Mouse (Mus musculus): ENCODE measurements around the gene Rad51b. TPM values are rescaled to one million over a fixed set of nuclear protein-coding genes. Genes with fewer than 3 reads are reported as not detected.
A peak's percentile ranks its signal among the peaks of the same experiment; 100 is the strongest.

The Rad51b gene
- polyA plus RNA-seq, 1 experiment from 2014 or later: 7.8 TPM

DNA sequence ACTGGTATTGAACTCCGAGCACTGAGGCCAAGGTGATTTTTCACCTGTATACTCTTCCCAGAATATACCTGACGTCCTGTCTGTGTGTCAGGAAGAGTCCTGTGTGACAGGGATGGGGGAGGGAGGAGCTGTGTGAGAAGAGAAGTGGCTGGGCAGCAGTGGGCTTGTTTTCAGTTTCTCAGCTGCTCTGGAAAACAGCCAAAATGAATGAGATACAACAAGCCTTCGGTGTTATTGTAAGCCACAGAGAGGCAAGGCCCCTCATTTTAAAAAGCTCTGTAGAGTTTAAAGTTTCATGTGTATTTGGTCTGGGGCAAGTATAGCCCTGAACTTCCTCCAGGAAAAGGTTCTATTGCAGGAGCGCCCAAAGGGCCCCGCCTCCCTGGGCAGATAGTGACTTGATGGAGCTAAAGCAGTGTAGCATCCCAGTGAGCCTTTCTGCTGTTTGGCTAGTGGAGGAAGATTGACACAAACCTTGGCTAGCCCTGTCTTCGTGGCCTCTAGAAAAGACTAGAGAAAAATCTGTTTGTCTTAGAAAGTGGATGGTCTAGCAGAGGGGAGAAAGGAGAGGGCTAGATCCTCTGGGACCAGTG lies 313.5 kb downstream of the Rad51b start:
- Histone ChIP-seq H3K27me3 (replicated peaks) (no peaks in the 10 kb centered on the region), H3K4me2 (replicated peaks) (no peak overlapping the region), H3K27ac (peak overlapping the region; percentile 54), H3K4me3 (replicated peaks) (no peak overlapping the region), H3K9ac (no peak overlapping the region), H3K9me3 (no peaks in the 10 kb centered on the region), H3K4me1 (replicated peaks) (peaks cover 19% of the 10 kb centered on the region), H3K36me3 (no peaks in the 10 kb centered on the region)
- 51% methylated on average over 6 of the region's 6 CpGs for WGBS
- ATAC-seq: no peak

- 85% methylated on average over 2 of the region's 2 CpGs for WGBS
- Histone ChIP-seq H3K4me1 (replicated peaks) (peaks cover 19% of the 10 kb centered on the region), H3K4me2 (replicated peaks) (no peak overlapping the region), H3K36me3 (no peaks in the 10 kb centered on the region), H3K27ac (no peak overlapping the region), H3K9me3 (no peaks in the 10 kb centered on the region), H3K27me3 (replicated peaks) (no peaks in the 10 kb centered on the region), H3K9ac (no peak overlapping the region), H3K4me3 (replicated peaks) (no peak overlapping the region)
- ATAC-seq: no peak
Measured at GRCm38 (mm10) chr12:79611665-79612064, 314.6 kb downstream of the Rad51b start.

DNA sequence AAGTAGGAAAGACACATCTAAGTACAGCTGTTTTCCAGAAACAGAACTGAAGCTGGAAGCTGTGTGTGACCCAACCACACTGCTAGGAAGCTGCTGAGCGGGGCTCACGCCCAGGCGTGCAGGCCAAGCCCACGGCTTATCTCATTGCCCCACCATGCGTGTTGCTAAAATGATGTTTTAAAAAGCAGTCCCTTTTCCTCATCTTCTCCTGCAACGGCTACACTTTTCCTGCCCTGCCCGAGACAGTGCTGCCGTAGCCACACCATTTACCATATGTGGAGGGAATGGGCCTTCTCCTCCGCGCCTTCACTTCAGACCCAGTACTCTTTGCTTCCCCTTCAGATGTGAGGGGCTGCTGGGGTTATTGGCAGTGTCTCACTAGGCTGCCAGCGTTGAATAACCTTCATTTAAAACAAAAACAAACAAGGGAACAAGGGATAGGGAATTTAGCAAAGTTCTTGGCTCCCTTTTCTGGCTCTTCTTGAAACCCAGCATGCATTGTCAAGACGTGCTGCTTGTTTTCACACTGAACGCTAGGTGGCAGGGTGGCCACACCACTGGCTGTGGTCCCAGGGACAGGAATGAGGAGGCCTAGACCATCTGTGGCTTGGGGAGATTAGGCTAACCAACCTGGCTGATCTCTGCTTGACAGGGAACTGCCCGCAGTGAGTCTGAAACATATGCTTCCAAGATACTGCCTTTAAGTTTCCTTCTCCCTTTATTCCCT lies 315.4 kb downstream of the Rad51b start:
- Histone ChIP-seq H3K36me3 (no peaks in the 10 kb centered on the region), H3K27me3 (replicated peaks) (no peaks in the 10 kb centered on the region), H3K27ac (peak overlapping the region; percentile 68), H3K9ac (no peak overlapping the region), H3K9me3 (no peaks in the 10 kb centered on the region), H3K4me1 (replicated peaks) (peaks cover 19% of the 10 kb centered on the region), H3K4me2 (replicated peaks) (no peak overlapping the region), H3K4me3 (replicated peaks) (no peak overlapping the region)
- peak; percentile 94 for ATAC-seq
- whole genome bisulfite sequencing: 47% methylated on average over 14 of the region's 14 CpGs

DNA sequence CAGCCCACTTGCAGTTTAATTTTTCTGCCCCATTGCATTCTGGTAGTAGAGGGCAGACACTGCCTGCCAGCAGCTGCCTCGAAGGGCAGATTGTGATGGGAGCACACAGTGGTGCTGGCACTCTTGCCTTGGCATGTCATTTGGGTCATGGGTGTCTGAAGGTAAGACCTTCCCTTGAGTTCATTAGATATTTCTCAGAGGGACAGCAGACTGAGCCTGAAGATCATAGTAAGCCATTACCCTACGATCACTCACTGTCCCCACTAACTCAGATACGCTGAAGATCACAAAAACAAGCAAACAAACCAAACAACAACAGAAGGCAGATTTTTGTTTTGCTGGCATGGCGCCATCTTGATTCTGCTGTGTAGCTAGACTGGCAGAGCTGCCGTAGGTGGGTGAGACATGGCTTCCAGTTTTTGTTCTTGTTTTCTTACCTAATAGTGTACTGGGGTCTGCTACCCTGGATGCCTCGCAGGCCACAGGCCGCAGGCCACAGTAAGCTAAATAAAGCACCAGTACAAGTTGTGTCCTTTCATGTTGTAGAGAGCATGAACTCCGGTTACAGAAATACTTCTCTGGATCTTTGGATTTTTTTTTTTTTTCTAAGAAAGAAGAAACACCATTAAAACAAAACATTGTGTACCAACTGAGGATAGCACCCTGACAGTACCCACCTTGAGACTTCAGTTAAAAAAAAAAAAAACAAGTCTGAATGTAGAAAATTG lies 316.1 kb downstream of the Rad51b start:
- Histone ChIP-seq H3K4me2 (replicated peaks) (no peak overlapping the region), H3K4me3 (replicated peaks) (no peak overlapping the region), H3K27me3 (replicated peaks) (no peaks in the 10 kb centered on the region), H3K9ac (no peak overlapping the region), H3K4me1 (replicated peaks) (peaks cover 19% of the 10 kb centered on the region), H3K27ac (peak overlapping the region; percentile 57), H3K9me3 (no peaks in the 10 kb centered on the region), H3K36me3 (no peaks in the 10 kb centered on the region)
- ATAC-seq: peak; percentile 39; the same call in 1 of the 2 replicates
- whole genome bisulfite sequencing: 88% methylated on average over 8 of the region's 8 CpGs

DNA sequence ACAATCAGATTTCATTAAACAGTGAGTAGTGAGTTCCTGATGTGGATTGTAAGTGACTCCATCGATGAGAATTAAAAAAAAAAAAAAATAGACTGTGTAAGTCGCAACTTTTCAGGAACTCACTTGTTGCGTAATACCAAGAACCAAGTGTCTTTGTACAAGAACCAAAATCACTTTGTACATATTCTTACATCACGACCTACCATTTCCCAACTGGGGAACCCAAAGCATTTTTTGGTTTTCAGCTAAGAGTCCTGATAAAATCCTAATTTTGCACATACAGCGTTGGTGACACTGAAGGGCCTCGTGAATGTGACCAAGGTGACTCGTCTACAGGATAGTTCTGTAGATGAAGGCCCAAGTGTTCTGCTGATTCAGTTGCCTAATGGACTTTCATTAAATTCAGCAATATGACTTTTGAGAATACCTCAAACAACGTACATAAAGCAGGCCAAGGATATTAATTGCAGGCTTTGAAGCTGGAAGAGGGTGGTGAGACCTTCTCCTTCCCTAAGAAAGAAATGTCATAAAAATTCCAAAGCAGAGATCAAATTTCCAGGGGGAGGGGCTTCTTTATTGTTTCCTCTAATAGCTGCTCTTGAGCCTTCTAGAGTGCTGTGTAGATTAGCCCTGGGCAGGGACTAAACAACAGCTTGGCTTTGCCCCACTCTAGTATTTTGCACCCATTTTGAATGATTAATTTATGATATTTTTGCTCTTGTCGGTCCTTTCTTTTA lies 316.9 kb downstream of the Rad51b start:
- no peak overlapping the region for H3K4me3 ChIP-seq (replicated peaks)
- H3K4me2 ChIP-seq (replicated peaks): no peak overlapping the region
- no peak overlapping the region for H3K9ac ChIP-seq
- no peaks in the 10 kb centered on the region for H3K27me3 ChIP-seq (replicated peaks)
- peak; percentile 29; the same call in 1 of the 2 replicates for ATAC-seq
- H3K9me3 ChIP-seq: no peaks in the 10 kb centered on the region
- 69% methylated on average over 9 of the region's 9 CpGs for WGBS
- H3K4me1 ChIP-seq (replicated peaks): peaks cover 19% of the 10 kb centered on the region
- no peaks in the 10 kb centered on the region for H3K36me3 ChIP-seq
- H3K27ac ChIP-seq: no peak overlapping the region

- Histone ChIP-seq H3K27me3 (replicated peaks) (no peaks in the 10 kb centered on the region), H3K9ac (no peak overlapping the region), H3K36me3 (no peaks in the 10 kb centered on the region), H3K4me1 (replicated peaks) (peaks cover 16% of the 10 kb centered on the region), H3K27ac (0 out of 2 replicates have a peak overlapping the region, but pooled peaks have one; percentile 2), H3K9me3 (no peaks in the 10 kb centered on the region), H3K4me3 (replicated peaks) (no peak overlapping the region), H3K4me2 (replicated peaks) (no peak overlapping the region)
- WGBS: 78% methylated on average over 2 of the region's 2 CpGs
- no peak for ATAC-seq
Measured at GRCm38 (mm10) chr12:79614583-79614953, 317.5 kb downstream of the Rad51b start.

DNA sequence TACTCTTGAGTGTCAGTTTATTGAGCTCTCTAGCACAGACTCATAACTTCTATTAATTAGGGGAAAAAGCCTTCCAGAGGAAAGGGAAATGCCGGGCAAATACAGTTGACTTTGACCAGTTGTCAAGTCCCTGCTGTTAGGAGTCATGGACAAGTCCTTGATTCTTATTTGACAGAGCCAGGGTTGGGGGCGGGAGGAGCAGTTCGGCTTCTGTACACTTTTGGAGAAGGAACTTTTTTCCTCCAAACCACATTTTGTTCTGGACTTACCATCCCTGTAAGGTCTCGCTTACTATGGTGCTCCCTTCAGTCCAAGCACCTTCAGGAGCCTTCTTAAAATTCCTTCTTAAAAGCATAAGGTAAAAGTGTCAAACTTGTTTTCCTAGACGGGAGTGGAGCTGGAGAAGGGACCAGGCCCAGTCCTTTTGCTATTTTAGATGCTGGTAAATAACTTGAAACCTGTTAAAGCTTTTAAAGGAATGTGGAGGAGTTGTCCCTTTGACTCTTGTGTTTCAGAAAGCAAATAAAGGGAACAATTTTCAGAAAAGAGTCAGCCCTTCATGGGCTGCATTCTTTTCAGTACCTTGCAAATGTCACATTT lies 318.7 kb downstream of the Rad51b start:
- Histone ChIP-seq H3K27ac (no peak overlapping the region), H3K9ac (no peak overlapping the region), H3K4me1 (replicated peaks) (peaks cover 12% of the 10 kb centered on the region), H3K27me3 (replicated peaks) (no peaks in the 10 kb centered on the region), H3K4me2 (replicated peaks) (no peak overlapping the region), H3K9me3 (no peaks in the 10 kb centered on the region), H3K36me3 (no peaks in the 10 kb centered on the region), H3K4me3 (replicated peaks) (no peak overlapping the region)
- WGBS: 82% methylated on average over 5 of the region's 5 CpGs
- no peak for ATAC-seq

DNA sequence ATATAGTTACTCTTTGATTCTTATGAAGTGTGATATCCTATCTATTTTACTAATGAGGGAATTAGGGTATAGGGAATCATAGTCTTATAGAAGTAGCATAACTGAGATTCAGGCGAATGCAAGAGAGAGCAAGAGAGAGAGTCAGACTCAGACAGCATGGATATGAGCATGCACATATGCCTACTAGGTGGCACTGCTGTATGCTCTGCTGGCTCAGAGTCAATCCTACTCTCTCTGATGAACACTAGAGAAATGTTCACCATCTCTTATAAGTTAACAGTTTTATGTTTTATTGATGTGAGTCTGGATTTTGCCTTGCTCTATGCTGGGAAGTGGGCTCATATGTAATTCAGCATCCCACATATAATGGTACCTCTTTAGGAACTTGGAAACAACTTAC lies 321.9 kb downstream of the Rad51b start:
- Histone ChIP-seq H3K27me3 (replicated peaks) (no peaks in the 10 kb centered on the region), H3K9ac (no peak overlapping the region), H3K4me3 (replicated peaks) (no peak overlapping the region), H3K9me3 (no peaks in the 10 kb centered on the region), H3K4me1 (replicated peaks) (no peaks in the 10 kb centered on the region), H3K36me3 (no peaks in the 10 kb centered on the region), H3K27ac (no peak overlapping the region), H3K4me2 (replicated peaks) (no peak overlapping the region)
- WGBS: 98% methylated on average over 1 of the region's 1 CpGs
- ATAC-seq: no peak

DNA sequence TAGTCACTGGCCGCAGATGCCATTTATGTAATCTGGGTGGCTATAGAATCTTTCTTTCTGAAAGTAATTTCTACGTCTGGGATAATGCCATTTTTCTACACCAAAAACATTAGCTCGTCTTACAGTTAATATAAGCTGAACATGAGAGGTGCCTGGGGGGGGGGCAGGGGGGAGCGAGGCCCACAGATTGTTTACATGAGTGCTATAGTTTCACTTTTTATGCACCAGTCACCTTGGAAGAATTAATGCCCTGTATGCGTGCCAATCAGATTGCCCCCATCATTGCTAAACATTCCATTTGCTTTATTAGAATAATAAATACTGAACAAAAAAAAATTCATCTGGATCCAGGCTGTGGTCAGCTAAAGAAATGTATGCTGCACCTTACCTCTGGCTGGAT lies 323.6 kb downstream of the Rad51b start:
- H3K9ac ChIP-seq: no peak overlapping the region
- no peak for ATAC-seq
- H3K4me2 ChIP-seq (replicated peaks): no peak overlapping the region
- peaks cover 2% of the 10 kb centered on the region; the same call in 1 of the 2 replicates for H3K4me1 ChIP-seq (replicated peaks)
- no peak overlapping the region for H3K4me3 ChIP-seq (replicated peaks)
- H3K27ac ChIP-seq: no peak overlapping the region
- no peaks in the 10 kb centered on the region for H3K9me3 ChIP-seq
- H3K27me3 ChIP-seq (replicated peaks): no peaks in the 10 kb centered on the region
- no peaks in the 10 kb centered on the region for H3K36me3 ChIP-seq
- WGBS: 71% methylated on average over 5 of the region's 5 CpGs

DNA sequence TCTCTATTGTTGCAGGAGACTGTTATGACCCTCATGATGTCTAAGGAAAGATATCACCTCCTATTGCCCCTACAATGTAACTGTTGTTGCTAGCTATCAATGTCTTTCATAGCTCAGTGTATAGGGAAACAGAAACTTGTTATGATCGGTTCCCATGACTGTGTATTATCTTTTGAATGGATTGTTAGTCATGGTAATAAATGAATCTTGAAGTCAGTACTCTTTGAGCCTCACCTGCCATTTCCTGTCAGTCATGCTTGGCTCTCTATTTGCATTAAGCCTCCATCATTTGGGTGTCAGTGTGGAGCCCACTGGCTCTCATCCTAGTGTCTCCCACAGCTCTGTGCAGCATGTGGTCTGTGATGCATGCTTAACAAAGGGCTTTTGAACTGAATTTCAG lies 326.2 kb downstream of the Rad51b start:
- Histone ChIP-seq H3K27me3 (replicated peaks) (no peaks in the 10 kb centered on the region), H3K4me1 (replicated peaks) (peaks cover 4% of the 10 kb centered on the region), H3K4me3 (replicated peaks) (no peak overlapping the region), H3K9ac (no peak overlapping the region), H3K36me3 (no peaks in the 10 kb centered on the region), H3K4me2 (replicated peaks) (no peak overlapping the region), H3K27ac (no peak overlapping the region), H3K9me3 (no peaks in the 10 kb centered on the region)
- WGBS: 52% methylated on average over 1 of the region's 1 CpGs
- ATAC-seq: peak; percentile 63

- Histone ChIP-seq H3K4me1 (replicated peaks) (peaks cover 4% of the 10 kb centered on the region), H3K27ac (peak overlapping the region; percentile 54; the same call in 1 of the 2 replicates), H3K9ac (no peak overlapping the region), H3K9me3 (no peaks in the 10 kb centered on the region), H3K36me3 (no peaks in the 10 kb centered on the region), H3K27me3 (replicated peaks) (no peaks in the 10 kb centered on the region), H3K4me3 (replicated peaks) (no peak overlapping the region), H3K4me2 (replicated peaks) (no peak overlapping the region)
- ATAC-seq: no peak
- 43% methylated on average over 7 of the region's 7 CpGs for WGBS
Measured at GRCm38 (mm10) chr12:79625699-79626554, 328.8 kb downstream of the Rad51b start.

Data from intestine, embryonic 15.5 days (tissue).